Mouse (Mus musculus) forebrain, embryonic 15.5 days (tissue): ENCODE results near the gene Olfr1378. TPM values are rescaled to one million over a fixed set of nuclear protein-coding genes. Genes with fewer than 3 reads are reported as not detected.

Experiments
- ATAC-seq: fragments of 200-750 bp; cut with Nextera tagmentation; replicated peaks from 2 replicates; pipeline ENCODE4 v1.8.0; 2017; ENCODE audit warnings: mild to moderate bottlenecking, moderate TSS enrichment, moderate library complexity
- H3K27ac ChIP-seq: fragments of 300-500 bp; sonication (generic); replicated peaks from 2 replicates; pipeline ENCODE4 v1.5.1; 2015; ENCODE audit warnings: mild to moderate bottlenecking, inconsistent platforms
- H3K27me3 ChIP-seq: fragments of 300-500 bp; sonication (generic); 2 replicates; pipeline ENCODE4 v1.6.1; 2015; ENCODE audit warnings: inconsistent platforms
- H3K36me3 ChIP-seq: fragments of 300-500 bp; sonication (generic); 2 replicates; pipeline ENCODE4 v1.6.1; 2015; ENCODE audit warnings: mild to moderate bottlenecking, inconsistent platforms
- H3K4me1 ChIP-seq: fragments of 300-500 bp; sonication (generic); 2 replicates; pipeline ENCODE4 v1.6.1; 2015; ENCODE audit warnings: inconsistent platforms
- H3K4me2 ChIP-seq: fragments of 300-500 bp; sonication (generic); replicated peaks from 2 replicates; pipeline ENCODE4 v1.6.1; 2015; ENCODE audit warnings: mild to moderate bottlenecking, inconsistent platforms
- H3K4me3 ChIP-seq: fragments of 300-500 bp; sonication (generic); 2 replicates; pipeline ENCODE4 v1.5.1; 2015; ENCODE audit warnings: mild to moderate bottlenecking, inconsistent platforms
- H3K9ac ChIP-seq: fragments of 300-500 bp; sonication (generic); replicated peaks from 2 replicates; pipeline ENCODE4 v1.6.1; 2015; ENCODE audit warnings: mild to moderate bottlenecking, inconsistent platforms
- H3K9me3 ChIP-seq: fragments of 300-500 bp; sonication (generic); 2 replicates; pipeline ENCODE4 v1.6.1; 2016; ENCODE audit warnings: inconsistent platforms
- WGBS: fragments of 180-500 bp; shearing (Covaris S2); methylation state at CpG from one replicate; pipeline ENCODE4 v1.1.7; 2015; ENCODE audit warnings: mixed read lengths; 5-methylcytosine and 5-hydroxymethylcytosine counted together
- polyA plus RNA-seq: library from polyadenylated mRNA; unstranded; fragments of >200 nt; fragmentation: Nextera tagmentation; extraction: Ambion mirVana; gene quantifications from 2 replicates; pipeline ENCODE4 v1.2.1, GENCODE M21; 2015

Gene Olfr1378
- polyA plus RNA-seq: not detected in 2 replicates

DNA sequence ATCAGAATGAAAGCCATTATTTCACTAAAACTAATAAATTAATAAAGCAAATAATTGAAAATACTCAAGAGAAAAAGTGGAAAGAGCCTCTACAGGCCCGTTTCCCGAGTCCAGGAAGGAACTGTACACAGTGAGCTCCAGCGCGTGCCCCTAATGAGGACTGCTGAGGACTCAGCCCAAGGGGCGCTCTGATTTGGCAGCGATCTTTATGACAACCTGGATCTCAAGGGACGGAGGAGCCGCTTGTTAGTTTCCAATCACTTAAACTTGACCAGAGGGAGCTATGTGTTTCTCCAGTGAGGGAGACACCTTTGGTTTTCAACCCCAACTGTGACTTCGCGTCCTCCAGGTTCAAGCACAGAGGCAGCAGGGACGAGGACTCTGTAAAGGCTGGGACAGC lies at the start of gene Olfr1378:
Olfr1378 (plus strand) TSS at position 301 of the 400 bp plus-strand sequence.
- Histone ChIP-seq H3K9me3 (no peaks in the 10 kb centered on the region), H3K27ac (no peak within 1 kb of the TSS)

DNA sequence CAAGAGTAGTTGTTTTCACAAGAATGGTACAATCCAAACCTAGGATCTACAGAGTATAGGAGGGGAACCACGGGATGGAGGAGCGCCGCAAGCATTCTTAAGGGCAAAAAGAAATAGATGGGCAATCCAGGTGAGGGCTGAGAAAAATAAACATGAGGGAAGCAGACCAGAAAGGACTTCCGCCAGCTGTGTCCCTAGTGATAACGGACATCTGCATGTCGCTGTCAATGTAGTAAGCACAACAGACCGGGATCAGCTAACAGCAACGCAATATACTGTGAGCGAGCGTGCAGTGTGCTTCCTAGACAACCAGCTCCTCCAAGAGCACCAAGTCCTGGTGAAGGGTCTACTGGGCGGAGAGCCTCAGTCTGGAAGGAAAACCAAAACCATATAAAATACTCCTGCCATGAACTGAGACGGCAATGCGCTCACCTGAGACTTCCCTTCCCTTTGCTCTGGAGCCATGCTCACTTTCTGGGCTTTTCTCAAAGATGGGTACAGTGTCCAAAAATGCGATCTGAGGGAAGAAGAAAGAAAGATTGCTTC lies 35.8 kb upstream of the Olfr1378 start:
- H3K27me3 ChIP-seq: no peaks in the 10 kb centered on the region
- H3K9ac ChIP-seq: peak overlapping the region; percentile 85
- H3K4me3 ChIP-seq: peak overlapping the region; percentile 83
- peak overlapping the region; percentile 74 for H3K27ac ChIP-seq
- H3K4me1 ChIP-seq: peaks cover 9% of the 10 kb centered on the region; the same call in 1 of the 2 replicates
- H3K36me3 ChIP-seq: no peaks in the 10 kb centered on the region
- H3K4me2 ChIP-seq: peak overlapping the region; percentile 82
- H3K9me3 ChIP-seq: no peaks in the 10 kb centered on the region
- 33% methylated on average over 14 of the region's 14 CpGs for WGBS
- no peak for ATAC-seq

More for the DNA sequence above, at the start of gene Olfr1378:
- WGBS: 89% methylated on average over 11 of the region's 11 CpGs
- Histone ChIP-seq H3K9ac (no peak within 1 kb of the TSS), H3K36me3 (no peaks in the 10 kb centered on the region), H3K27me3 (no peaks in the 10 kb centered on the region), H3K4me2 (no peak within 1 kb of the TSS), H3K4me1 (no peaks in the 10 kb centered on the region), H3K4me3 (no peak within 1 kb of the TSS)
- no peak for ATAC-seq

DNA sequence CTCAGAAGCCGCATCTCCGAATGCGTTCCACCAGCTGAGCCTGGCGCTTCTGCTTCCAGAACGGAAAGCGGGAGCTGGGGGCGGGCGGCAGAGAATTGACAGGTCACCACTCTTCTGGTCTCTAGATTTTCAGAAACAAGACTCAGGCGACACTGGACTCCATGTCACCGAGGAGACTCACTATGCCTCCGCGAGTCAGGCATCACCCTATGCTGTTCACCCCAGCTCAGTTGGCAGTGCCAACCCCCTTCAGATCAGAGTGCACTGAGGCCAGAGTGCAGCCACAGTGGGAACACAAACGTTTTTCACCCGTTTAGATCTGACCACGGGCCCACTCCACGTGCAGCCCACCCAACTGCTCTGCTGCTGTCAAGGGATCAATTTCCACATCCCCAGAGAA lies 35.3 kb upstream of the Olfr1378 start:
- Histone ChIP-seq H3K9me3 (no peaks in the 10 kb centered on the region), H3K4me2 (peak overlapping the region; percentile 82), H3K4me1 (peaks cover 9% of the 10 kb centered on the region; the same call in 1 of the 2 replicates), H3K9ac (peak overlapping the region; percentile 85), H3K27ac (peak overlapping the region; percentile 74), H3K27me3 (no peaks in the 10 kb centered on the region), H3K36me3 (no peaks in the 10 kb centered on the region), H3K4me3 (peak overlapping the region; percentile 83)
- ATAC-seq: peak; percentile 80
- WGBS: under 1% methylated on average over 16 of the region's 16 CpGs

DNA sequence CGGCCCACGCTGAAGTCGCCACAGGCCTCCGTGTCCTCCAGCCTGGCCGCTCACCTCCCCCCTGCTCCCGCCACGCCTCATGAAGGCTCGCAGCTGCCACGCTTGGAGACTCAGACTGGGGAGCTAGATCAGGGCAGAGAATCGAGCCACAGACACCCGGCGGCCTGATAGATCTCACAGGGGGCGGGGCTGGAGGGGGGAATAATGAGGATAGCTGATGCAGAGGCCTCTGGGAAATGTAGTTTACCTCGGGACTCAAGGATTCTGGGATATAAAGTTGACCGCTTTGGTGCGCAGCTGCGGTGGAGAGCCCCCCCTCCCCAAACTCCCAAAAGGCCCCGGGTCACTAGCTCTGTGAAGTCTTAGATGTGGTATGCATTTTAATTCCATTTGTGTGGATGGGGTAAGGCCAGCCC lies 34.9 kb upstream of the Olfr1378 start, which contains the start of gene Zfp354b:
Zfp354b (minus strand) TSS at position 183 of the 416 bp plus-strand sequence.
- Histone ChIP-seq H3K36me3 (no peaks in the 10 kb centered on the region), H3K27ac (peak within 1 kb of the TSS; percentile 74), H3K27me3 (no peaks in the 10 kb centered on the region), H3K9ac (peak within 1 kb of the TSS; percentile 85), H3K4me2 (peak within 1 kb of the TSS; percentile 82), H3K4me1 (peaks cover 9% of the 10 kb centered on the region; the same call in 1 of the 2 replicates), H3K4me3 (peak within 1 kb of the TSS; percentile 83), H3K9me3 (no peaks in the 10 kb centered on the region)
- 2% methylated on average over 18 of the region's 18 CpGs for WGBS
- peak; percentile 96 for ATAC-seq

DNA sequence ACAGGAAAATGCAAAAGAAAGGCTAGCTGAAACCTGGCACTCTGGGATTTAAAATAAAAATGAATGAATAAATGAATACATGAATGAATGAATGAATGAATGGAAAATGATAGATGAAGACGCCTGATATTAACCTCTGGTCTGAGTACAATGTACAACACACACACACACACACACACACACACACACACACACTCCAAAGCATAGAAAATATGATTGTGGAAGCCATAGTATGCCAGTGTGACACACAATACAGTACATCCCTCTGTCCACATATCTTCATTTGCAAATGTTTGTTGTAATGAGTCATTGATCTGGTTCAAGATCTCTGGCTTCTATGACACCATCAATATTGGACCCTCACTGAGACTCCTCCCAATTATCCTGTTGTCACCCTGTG lies 34.3 kb upstream of the Olfr1378 start:
- Histone ChIP-seq H3K4me1 (peaks cover 9% of the 10 kb centered on the region; the same call in 1 of the 2 replicates), H3K4me3 (peak overlapping the region; percentile 83), H3K27ac (peak overlapping the region; percentile 74), H3K9ac (peak overlapping the region; percentile 85; the same call in 1 of the 2 replicates), H3K27me3 (no peaks in the 10 kb centered on the region), H3K4me2 (peak overlapping the region; percentile 82), H3K36me3 (no peaks in the 10 kb centered on the region), H3K9me3 (no peaks in the 10 kb centered on the region)
- ATAC-seq: peak; percentile 50
- WGBS: 63% methylated on average over 1 of the region's 1 CpGs

DNA sequence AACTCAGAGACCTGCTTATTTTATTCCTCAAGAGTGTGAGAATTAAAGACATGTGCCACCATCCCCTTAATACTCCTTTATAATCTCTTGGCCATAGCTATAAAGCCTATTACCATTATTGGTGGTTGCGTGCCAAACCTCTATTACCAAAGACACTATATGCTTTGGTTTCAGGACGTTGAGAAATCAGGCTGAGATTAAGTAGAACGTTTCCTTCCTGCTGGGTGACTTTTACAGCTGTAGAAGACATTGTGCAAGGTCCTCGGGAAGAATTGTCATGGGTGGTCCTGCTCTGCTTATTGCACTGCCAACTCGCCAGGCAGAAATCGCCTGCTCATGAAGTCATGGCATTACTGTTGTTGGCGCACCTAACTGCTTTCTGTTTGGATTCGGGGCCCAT lies 27.9 kb upstream of the Olfr1378 start:
- H3K9me3 ChIP-seq: no peaks in the 10 kb centered on the region
- no peak overlapping the region for H3K9ac ChIP-seq
- no peak overlapping the region for H3K4me3 ChIP-seq
- H3K27me3 ChIP-seq: no peaks in the 10 kb centered on the region
- no peak for ATAC-seq
- no peak overlapping the region for H3K27ac ChIP-seq
- 74% methylated on average over 8 of the region's 8 CpGs for WGBS
- no peaks in the 10 kb centered on the region for H3K4me1 ChIP-seq
- H3K36me3 ChIP-seq: no peaks in the 10 kb centered on the region
- no peak overlapping the region for H3K4me2 ChIP-seq

DNA sequence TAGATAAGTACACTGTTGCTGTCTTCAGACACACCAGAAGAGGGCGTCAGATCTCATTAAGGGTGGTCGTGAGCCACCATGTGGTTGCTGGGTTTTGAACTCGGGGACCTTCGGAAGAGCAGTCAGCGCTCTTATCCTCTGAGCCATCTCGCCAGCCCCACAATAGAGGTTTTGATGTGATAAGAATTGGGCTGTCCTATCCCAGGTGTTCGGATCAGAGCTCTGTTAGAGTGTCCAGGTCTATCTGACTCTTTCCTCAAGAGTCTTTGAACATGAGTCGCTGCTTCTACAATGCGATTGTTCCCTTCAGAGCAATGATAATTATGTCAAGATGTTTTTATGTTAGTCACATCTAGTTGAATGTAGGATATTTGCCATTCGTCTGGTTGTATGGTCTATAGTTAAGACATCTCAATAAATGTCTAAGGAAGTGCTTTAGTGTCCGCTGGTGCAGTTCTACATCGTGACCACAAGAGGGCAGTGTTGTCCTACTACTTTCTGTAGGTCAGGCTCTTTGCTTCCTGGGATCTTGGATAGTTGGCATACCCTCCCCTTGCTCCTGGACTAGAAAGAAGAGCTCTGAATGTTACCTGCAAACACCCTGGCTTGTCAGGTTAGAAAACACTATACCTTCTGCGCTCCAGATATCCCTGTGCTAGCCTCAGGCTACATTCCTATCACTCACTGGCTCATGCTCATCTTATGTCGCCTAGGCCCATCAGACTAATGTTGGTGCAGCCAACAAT lies 26.5 kb upstream of the Olfr1378 start:
- H3K9me3 ChIP-seq: no peaks in the 10 kb centered on the region
- no peaks in the 10 kb centered on the region for H3K27me3 ChIP-seq
- H3K4me3 ChIP-seq: no peak overlapping the region
- H3K4me1 ChIP-seq: no peaks in the 10 kb centered on the region
- no peak for ATAC-seq
- no peak overlapping the region for H3K27ac ChIP-seq
- H3K4me2 ChIP-seq: no peak overlapping the region
- no peak overlapping the region for H3K9ac ChIP-seq
- no peaks in the 10 kb centered on the region for H3K36me3 ChIP-seq
- WGBS: 36% methylated on average over 14 of the region's 14 CpGs

DNA sequence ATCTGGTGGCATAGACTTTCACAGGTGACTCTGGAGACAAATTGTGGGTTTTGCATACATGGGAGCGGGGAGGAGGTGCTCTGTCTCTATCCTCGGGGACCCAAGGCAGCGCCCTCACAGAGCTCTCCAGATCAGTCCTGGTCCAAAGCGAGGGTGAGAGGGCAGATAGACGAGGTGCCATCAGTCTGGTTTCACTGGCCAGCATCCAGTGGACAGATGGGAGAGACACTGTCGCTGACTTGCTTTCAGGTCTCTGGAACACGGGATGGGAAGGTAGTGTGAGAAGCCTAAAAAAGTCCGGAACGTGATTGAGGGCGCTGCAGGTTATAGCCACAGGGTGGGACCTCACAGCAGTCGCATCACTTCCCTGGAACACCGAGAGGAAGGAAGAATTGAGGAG lies 23.9 kb upstream of the Olfr1378 start:
- Histone ChIP-seq H3K9me3 (no peaks in the 10 kb centered on the region), H3K4me2 (no peak overlapping the region), H3K4me1 (no peaks in the 10 kb centered on the region), H3K4me3 (no peak overlapping the region), H3K27me3 (no peaks in the 10 kb centered on the region), H3K27ac (no peak overlapping the region), H3K9ac (no peak overlapping the region), H3K36me3 (no peaks in the 10 kb centered on the region)
- WGBS: 78% methylated on average over 12 of the region's 12 CpGs
- ATAC-seq: no peak

DNA sequence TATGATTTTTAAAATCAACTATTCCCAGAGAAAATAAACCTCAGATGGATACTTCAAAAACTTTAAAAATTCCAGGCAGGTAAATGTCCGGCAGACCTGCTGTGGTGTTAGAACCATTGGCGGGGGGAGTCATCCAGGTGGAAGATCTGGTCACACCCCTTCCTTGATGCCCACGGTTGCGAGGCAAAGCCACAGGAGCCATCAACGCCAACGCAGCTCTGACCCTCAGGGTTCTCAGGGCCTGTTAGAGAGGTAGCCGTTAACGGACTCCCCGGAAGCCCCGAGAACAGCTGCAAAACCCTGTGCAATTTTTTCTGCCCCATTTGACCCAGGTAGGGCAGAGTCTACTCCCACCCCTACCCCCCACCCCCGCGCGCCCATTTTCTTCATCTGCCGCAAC lies 22.8 kb upstream of the Olfr1378 start, which contains the start of gene 4933414I15Rik:
4933414I15Rik (minus strand) TSS at position 260 of the 400 bp plus-strand sequence.
- H3K4me2 ChIP-seq: no peak within 1 kb of the TSS
- WGBS: 82% methylated on average over 14 of the region's 14 CpGs
- no peak within 1 kb of the TSS for H3K9ac ChIP-seq
- no peak within 1 kb of the TSS for H3K4me3 ChIP-seq
- H3K4me1 ChIP-seq: no peaks in the 10 kb centered on the region
- H3K9me3 ChIP-seq: no peaks in the 10 kb centered on the region
- no peak for ATAC-seq
- H3K27ac ChIP-seq: no peak within 1 kb of the TSS
- no peaks in the 10 kb centered on the region for H3K27me3 ChIP-seq
- H3K36me3 ChIP-seq: no peaks in the 10 kb centered on the region

DNA sequence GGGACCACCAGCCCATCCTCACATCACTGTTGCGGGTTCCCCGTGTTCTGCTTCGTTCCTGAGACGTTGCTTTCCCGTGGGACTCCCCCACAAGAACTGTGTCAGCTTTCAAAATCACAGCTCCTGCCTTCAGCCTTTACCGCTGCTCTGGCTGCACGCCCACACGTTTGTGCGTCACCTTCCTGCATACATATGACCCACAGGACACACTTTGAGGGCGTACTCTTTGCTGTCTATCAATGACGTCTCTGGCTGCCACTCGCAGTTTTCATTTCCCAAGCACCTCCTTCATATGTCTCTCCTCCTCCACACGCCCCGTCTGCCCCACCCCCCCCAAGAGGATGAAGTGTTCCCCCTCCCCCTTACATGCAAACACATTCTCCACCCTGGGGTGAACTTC lies 14.0 kb upstream of the Olfr1378 start:
- ATAC-seq: no peak
- H3K9ac ChIP-seq: no peak overlapping the region
- 78% methylated on average over 14 of the region's 14 CpGs for WGBS
- no peaks in the 10 kb centered on the region for H3K36me3 ChIP-seq
- H3K4me2 ChIP-seq: no peak overlapping the region
- no peak overlapping the region for H3K4me3 ChIP-seq
- no peaks in the 10 kb centered on the region for H3K27me3 ChIP-seq
- H3K27ac ChIP-seq: no peak overlapping the region
- H3K4me1 ChIP-seq: no peaks in the 10 kb centered on the region
- H3K9me3 ChIP-seq: no peaks in the 10 kb centered on the region

DNA sequence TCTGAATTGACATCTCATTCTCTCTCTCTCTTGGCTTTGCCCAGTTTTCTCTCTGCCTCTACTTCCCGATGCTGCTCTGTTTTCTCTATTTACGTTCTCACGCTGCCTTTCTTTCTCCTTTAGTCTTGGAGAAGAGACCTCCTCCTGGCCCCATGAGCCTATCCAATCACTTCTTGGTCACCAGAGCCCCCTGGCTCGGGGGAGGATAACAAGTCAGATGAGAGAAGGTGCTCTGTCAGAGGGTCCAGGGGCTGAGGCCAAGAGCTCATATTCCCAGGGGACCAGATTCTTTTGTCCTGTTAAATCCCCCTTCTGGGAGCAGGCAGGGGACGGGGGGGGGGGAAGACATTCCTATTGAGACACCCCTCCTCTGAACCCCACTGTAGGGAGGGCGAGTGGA lies 12.7 kb upstream of the Olfr1378 start, which contains the start of gene Prop1:
Prop1 (minus strand) TSS at position 101 of the 400 bp plus-strand sequence.
- Histone ChIP-seq H3K4me3 (no peak within 1 kb of the TSS), H3K9ac (no peak within 1 kb of the TSS), H3K4me1 (no peaks in the 10 kb centered on the region), H3K27me3 (no peaks in the 10 kb centered on the region), H3K27ac (no peak within 1 kb of the TSS), H3K4me2 (no peak within 1 kb of the TSS), H3K9me3 (no peaks in the 10 kb centered on the region), H3K36me3 (no peaks in the 10 kb centered on the region)
- ATAC-seq: no peak
- WGBS: 61% methylated on average over 6 of the region's 6 CpGs

DNA sequence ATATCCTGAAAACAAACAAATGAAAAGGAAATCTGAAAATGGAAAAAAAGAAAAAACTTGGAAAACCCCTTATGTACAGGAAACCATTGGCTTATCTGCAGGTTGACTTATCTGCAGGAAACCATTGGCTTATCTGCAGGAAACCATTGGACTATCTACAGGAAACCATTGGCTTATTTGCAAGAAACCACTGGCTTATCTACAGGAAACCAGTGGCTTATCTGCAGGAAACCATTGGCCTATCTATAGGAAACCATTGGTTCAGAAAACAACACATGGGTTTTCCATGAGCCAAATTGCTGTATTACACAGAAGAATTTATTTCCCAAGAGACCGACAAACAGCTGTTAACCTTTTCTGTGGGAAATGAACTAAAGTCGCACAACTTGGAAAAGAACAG lies 1.4 kb upstream of the Olfr1378 start:
- WGBS: 91% methylated on average over 2 of the region's 2 CpGs
- H3K36me3 ChIP-seq: no peaks in the 10 kb centered on the region
- H3K9ac ChIP-seq: no peak overlapping the region
- no peak overlapping the region for H3K27ac ChIP-seq
- no peaks in the 10 kb centered on the region for H3K9me3 ChIP-seq
- no peak for ATAC-seq
- H3K4me3 ChIP-seq: no peak overlapping the region
- no peaks in the 10 kb centered on the region for H3K27me3 ChIP-seq
- no peaks in the 10 kb centered on the region for H3K4me1 ChIP-seq
- no peak overlapping the region for H3K4me2 ChIP-seq
